Mouse (Mus musculus): ENCODE measurements around the gene Nrxn1. TPM values are rescaled to one million over a fixed set of nuclear protein-coding genes. Genes with fewer than 3 reads are reported as not detected.

Gene Nrxn1
- polyA plus RNA-seq, 2 experiments from 2014 or later: 0.21 TPM; not detected in 1

DNA sequence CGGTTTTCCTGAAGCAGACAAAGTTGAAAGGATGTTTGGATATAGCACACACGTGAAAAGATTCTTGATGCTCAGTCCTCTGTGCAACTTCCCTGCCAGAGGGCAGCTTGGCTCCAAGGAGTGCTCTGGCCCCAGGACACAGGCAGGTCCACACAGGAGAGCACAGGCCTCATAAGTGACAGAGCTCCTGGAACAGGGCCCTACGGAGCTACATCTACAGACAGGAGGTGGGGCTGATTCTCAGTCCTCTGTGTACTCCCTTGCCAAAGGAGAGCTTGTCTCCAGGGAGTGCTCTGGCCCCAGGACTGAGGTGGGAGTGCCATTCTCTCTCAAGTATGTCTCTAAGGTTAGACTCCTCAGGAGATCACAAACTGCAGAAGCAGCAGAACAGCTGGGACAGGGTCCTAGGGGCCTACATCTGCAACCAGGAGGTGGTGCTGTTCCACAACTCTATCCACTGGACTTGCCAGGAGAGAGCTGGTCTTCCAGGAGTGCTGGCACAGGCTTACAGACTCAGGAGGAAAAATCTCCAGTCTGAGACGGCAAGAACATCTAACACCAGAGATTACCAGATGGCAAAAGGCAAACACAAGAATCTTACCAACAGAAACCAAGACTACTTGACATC is 129.9 kb downstream of the Nrxn1 start:
- ATAC-seq: no peak

- ATAC-seq: no peak
Measured at GRCm38 (mm10) chr17:90955221-90955620, 137.7 kb downstream of the Nrxn1 start.

DNA sequence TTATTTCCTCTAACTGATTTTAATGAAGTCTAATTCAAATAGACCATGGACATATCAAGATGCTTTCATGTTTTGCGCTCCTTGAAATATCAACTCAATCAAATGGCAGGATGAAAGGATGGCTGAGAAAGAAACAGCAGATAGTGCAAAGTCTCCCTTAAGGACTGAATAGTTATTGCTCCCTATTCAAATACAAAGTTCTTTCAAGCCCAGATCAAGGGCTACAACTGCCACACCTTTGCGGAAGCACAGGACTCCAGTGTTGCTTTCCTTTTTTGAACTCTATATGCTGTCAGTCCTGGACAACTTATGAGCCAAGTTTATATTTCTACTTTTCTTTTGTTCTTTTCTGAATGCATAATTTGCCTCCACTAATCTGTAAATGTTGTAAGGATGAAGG is 157.9 kb downstream of the Nrxn1 start:
- ATAC-seq: no peak

- no peak for ATAC-seq
Measured at GRCm38 (mm10) chr17:90913320-90913719, 179.6 kb downstream of the Nrxn1 start.

- ATAC-seq: no peak
Measured at GRCm38 (mm10) chr17:90912746-90913145, 180.1 kb downstream of the Nrxn1 start.

DNA sequence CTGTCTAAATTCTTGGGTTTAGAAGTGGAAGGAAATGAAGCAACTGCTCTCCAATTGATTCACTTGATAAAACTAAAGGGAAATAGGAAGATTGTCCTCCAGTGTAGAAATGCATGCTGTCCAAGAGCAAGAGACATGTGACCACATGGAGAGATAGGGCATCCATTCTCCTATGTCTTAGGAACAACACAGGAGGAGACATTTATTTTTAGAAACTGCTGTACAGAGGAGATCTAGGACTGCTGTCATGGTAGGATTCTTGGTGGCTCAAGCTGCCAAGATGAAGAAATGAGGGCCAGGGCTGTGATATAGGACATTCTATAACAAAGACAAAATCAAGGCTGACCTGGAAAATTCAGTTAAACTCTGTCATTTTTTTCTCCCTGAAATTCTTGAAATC is 180.5 kb downstream of the Nrxn1 start:
- no peak for ATAC-seq

DNA sequence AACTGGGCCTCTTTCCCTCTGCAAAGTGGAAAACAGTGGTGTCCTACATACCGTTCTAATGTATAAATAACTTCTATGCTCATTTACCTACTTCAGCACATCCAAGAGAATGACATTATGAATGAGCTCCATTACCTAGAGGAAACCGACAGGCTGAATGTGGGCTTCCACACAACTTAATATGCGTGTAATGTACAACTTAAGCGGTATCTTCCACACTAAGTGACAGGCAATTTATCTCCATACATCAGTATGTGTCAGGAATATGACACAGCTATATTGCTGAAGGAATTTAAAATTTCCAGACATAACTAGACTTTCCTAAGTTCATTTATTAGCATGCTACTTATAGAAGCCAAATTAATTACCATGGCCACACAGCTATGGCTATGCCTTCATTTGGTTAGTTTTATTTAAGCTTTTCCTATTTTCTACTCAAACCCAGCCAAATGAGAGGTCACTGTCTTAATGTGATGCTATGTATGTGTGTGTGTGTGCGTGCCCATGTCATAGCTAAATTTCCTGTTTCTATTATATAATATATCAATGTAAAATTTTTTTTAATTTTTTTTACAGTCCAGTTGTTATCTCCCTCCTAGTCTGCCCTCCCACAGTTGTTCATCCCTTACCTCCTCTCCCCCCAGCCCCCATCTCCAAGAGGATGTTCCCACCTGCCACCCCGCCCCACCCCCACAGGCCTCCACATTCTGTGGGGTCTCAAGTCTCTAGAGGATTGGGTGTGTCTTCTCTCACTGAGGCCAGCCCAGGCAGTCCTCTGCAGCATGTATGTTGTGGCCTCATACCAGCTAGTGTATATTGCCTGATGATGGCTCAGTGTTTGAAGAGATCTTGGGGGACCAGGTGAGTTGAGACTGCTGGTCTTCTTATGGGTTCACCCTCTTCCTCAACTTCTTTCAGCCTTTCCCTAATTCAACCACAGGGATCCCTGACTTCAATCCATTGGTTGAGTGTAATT is 186.5 kb downstream of the Nrxn1 start:
- no peak for ATAC-seq

- ATAC-seq: no peak
Measured at GRCm38 (mm10) chr17:90905143-90905542, 187.7 kb downstream of the Nrxn1 start.

GRCm38 (mm10) chr17:90892327-90893259 is 200.3 kb downstream of the Nrxn1 start:
- no peak for ATAC-seq

- ATAC-seq: no peak
Measured at GRCm38 (mm10) chr17:90891711-90892110, 201.2 kb downstream of the Nrxn1 start.

GRCm38 (mm10) chr17:90857225-90857624 is 235.6 kb downstream of the Nrxn1 start:
- ATAC-seq: no peak

DNA sequence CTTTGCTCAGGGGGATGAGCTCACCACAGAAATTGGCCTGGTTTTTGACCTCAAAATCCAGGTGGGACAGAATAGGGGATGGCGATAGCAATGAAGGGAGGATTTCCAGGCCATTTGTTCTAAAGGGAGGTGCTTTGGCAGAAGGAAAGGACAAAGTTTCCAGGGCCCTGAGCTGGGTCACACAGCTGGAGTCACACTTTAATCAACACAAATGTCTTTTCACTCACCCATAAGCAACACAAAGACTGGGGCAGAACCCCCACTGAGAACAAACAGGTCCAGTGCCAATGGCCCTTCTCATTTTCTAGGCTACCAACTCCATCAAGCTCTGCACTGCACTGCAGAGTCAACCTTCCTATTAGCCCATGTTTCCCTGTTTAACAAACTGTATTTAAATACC is 249.0 kb downstream of the Nrxn1 start:
- ATAC-seq: no peak

DNA sequence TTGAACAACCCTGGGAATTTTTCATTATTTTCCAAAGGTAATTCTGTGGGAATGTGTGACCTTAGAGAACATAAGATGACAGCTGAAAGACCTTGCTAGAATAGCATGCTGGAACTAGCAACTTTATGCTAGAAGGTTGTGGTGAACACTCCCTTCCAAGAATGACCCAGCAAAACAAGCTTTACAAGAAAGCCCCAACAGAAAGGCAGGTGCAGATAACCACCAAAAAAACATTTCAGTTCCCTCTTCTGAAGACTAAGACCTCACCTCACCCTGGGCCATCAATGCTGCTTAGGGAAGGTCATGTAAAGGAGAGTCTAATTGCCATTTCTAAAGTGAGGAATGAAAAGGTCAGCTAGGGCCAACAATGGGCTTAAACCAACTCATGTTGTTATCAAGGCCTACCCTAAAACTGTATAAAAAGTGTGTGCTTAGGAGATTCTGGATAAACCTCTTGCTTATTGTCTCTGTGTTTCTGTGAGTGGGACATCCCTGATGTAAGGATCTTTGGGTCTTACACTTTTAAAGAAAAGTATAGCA is 249.7 kb downstream of the Nrxn1 start:
- ATAC-seq: no peak

DNA sequence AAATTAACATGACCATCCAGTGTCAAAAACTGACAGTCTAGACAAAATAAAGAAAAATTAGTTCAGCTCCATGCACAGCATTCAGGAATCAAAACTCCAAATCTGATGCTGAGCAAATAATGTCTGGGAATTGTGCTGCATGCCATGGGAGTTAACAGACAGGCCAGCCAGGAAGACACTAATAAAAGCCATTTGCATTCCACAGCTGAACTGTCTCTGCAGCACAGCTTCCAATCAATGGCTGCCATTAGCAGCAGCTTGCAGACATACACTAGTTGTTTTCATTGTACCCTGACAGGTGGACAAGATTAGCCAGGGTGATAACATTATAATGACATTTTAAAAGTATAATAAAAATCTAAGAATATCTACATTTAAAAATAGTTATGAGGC is 255.9 kb downstream of the Nrxn1 start:
- no peak for ATAC-seq

- no peak for ATAC-seq
Measured at GRCm38 (mm10) chr17:90836154-90837021, 256.5 kb downstream of the Nrxn1 start.

DNA sequence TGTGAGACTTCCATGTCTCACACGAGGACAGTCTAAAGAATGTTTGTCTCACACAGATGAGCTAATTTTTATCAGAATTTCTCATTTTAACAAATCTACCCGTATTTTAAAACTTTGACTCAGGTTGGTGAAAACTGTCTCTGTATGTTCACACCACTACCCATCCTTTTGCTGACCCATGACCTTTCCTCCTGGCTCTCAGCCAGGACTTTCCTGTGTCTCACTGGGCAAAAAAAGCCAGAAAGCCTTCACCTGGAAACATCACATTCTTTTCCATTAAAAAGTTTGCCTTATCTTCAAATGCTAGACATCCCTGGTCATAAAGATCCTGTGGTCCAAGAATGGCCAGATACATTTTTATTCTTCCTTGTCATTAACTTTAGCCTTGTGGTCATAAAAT is 274.5 kb downstream of the Nrxn1 start:
- no peak for ATAC-seq

- ATAC-seq: no peak
Measured at GRCm38 (mm10) chr17:90817898-90818297, 275.0 kb downstream of the Nrxn1 start.

DNA sequence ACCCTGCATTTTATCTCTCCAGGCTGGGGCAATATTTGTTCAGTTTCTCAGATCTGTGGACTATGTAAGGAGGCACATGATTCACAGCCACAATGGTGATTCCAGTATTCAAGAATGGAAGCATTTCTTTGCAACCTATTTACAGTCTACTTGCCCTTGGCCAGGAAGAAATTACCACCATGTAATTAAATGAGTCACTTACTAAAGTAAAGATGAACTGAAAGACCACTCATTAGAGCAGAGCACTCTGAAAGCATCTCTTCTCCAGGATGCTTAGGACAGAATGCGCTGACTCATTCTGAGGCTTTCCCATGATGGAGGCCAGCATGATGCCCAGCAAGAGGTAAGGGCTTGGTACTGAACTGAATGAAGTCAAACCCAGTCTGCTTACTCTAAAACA is 277.6 kb downstream of the Nrxn1 start:
- ATAC-seq: no peak

DNA sequence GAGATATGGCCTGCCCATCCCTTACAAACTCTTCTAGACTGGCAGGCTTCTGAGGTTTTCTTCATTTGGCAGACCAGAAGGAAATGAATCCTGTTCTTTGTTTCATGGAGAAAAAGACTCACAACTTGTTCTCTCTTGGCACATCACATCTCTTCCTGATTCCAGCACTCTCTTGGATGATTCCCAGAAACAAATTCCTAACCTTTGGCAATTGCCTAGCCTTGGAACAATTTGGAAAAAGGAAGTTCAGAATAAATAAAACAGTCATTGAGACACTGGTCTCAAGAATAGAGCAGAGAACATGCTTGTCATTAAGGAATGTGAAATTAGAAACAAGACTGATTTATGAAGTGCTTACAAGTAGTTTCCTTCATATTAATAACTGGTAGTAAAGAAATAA is 279.1 kb downstream of the Nrxn1 start:
- ATAC-seq: no peak

DNA sequence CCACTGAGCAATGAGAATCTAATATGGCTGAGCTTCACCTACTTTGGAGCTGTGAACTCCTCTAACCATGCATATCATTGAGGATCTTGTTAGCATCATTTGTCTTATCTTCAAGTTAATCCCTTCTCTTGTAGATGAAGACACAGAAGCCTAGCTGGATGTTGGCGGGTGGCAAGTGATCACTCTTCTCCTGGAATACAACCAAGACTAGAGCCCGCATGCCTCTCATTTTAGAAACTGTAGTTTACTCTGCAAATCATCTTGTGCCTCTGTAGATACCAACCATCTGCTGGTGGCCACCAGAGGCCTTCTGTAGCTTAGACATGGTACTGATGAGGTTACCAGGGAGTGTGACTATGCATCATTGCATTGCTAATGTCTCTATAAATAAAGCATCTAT is 280.4 kb downstream of the Nrxn1 start:
- ATAC-seq: no peak
